Mouse (Mus musculus): ENCODE data around the gene Hunk.

DNA sequence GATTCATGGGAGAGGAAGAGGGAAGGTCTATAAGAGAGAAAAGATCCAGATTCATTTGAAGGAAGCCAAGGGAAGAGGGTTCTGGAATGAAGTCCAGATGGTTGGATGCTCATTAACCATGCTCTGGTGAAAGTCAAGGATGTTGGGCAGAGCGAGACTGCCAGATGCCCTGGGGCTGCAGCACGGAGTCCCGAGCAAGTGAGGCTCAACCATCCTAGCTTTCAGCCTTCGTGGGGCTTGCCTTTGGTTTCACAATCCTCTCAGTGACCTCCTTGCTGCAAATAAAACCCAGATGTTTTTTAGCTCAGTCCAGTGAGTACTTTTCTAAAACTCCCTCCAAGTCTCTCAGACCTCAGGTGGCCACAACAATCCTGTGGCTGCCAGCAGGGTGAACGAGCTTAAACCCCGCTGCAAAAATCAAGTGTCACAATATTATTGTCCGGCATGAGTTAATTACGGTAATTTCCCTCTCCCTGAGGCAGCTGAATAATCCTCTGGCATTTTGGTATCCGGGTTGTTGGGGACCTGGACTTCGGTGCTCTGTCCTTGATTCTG lies 147.4 kb downstream of the Hunk start:
- TF ChIP-seq FLI1 (IDR thresholded peaks at IDR 0.05; ENCODE audit: low read length), result no peak
- TF ChIP-seq GATA1 (IDR thresholded peaks at IDR 0.05; ENCODE audit: borderline replicate concordance, low read length), result no peak
